Mouse (Mus musculus) erythroblast, embryonic 14.5 days (primary cell): ENCODE results near the gene Tmem212. TPM values are rescaled to one million over a fixed set of nuclear protein-coding genes. Genes with fewer than 3 reads are reported as not detected.

Experiments
- H3K27me3 ChIP-seq: 2 replicates; pipeline ENCODE4 v1.6.1; 2012; ENCODE audit warnings: inconsistent platforms; ENCODE audit not compliant: control insufficient read depth
- H3K36me3 ChIP-seq: 2 replicates; pipeline ENCODE4 v1.6.1; 2012; ENCODE audit warnings: mild to moderate bottlenecking, inconsistent platforms; ENCODE audit not compliant: control insufficient read depth
- H3K4me1 ChIP-seq: 2 replicates; pipeline ENCODE4 v1.6.1; 2012; ENCODE audit warnings: inconsistent platforms; ENCODE audit not compliant: control insufficient read depth
- H3K4me3 ChIP-seq: replicated peaks from 2 replicates; pipeline ENCODE3; 2012; ENCODE audit warnings: moderate library complexity, mild to moderate bottlenecking, inconsistent platforms
- H3K9me3 ChIP-seq: 2 replicates; pipeline ENCODE4 v1.6.1; 2012; ENCODE audit warnings: low read length, inconsistent platforms, mixed read lengths; ENCODE audit not compliant: control insufficient read depth
- GATA1 ChIP-seq: IDR thresholded peaks from 2 replicates; pipeline ENCODE4 v1.6.1; 2012; ENCODE audit warnings: low read length, inconsistent platforms, mixed read lengths
- TAL1 ChIP-seq: IDR thresholded peaks from 3 replicates; pipeline ENCODE4 v1.6.1; 2012; ENCODE audit warnings: low read length, inconsistent platforms, mixed read lengths
- polyA plus RNA-seq: library from polyadenylated mRNA; stranded (reverse); fragments of >175 nt; gene quantifications from 2 replicates; pipeline ENCODE4 v1.2.3, GENCODE M21; 2012

The Tmem212 gene
- polyA plus RNA-seq, 1 experiment, result not detected

GRCm38 (mm10) chr3:27901846-27902245, 5.7 kb upstream of the Tmem212 start:
- peaks cover 3% of the 10 kb centered on the region for H3K4me1 ChIP-seq
- H3K4me3 ChIP-seq, result no peak overlapping the region
- H3K9me3 ChIP-seq, result no peaks in the 10 kb centered on the region
- no peaks in the 10 kb centered on the region for H3K36me3 ChIP-seq
- TF ChIP-seq TAL1 (no peak), GATA1 (no peak)
- no peaks in the 10 kb centered on the region for H3K27me3 ChIP-seq

- Histone ChIP-seq H3K27me3 (no peaks in the 10 kb centered on the region), H3K4me3 (no peak overlapping the region), H3K9me3 (no peaks in the 10 kb centered on the region), H3K4me1 (no peaks in the 10 kb centered on the region), H3K36me3 (no peaks in the 10 kb centered on the region)
- TF ChIP-seq TAL1 (no peak), GATA1 (no peak)
Measured at GRCm38 (mm10) chr3:27899012-27899726, 3.0 kb upstream of the Tmem212 start.

GRCm38 (mm10) chr3:27898178-27898577, 2.0 kb upstream of the Tmem212 start:
- no peak for TF ChIP-seq GATA1
- no peak for TF ChIP-seq TAL1
- H3K36me3 ChIP-seq, result no peaks in the 10 kb centered on the region
- no peak overlapping the region for H3K4me3 ChIP-seq
- H3K27me3 ChIP-seq, result no peaks in the 10 kb centered on the region
- H3K4me1 ChIP-seq, result no peaks in the 10 kb centered on the region
- no peaks in the 10 kb centered on the region for H3K9me3 ChIP-seq

GRCm38 (mm10) chr3:27886578-27886977, 9.6 kb downstream of the Tmem212 start:
- H3K27me3 ChIP-seq, result no peaks in the 10 kb centered on the region
- TF ChIP-seq GATA1 (no peak), TAL1 (no peak)
- no peaks in the 10 kb centered on the region for H3K36me3 ChIP-seq
- no peaks in the 10 kb centered on the region for H3K9me3 ChIP-seq
- H3K4me1 ChIP-seq, result no peaks in the 10 kb centered on the region
- no peak overlapping the region for H3K4me3 ChIP-seq

GRCm38 (mm10) chr3:27885585-27885984, 10.6 kb downstream of the Tmem212 start:
- TF ChIP-seq GATA1 (no peak), TAL1 (no peak)

GRCm38 (mm10) chr3:27881897-27882835, 14.0 kb downstream of the Tmem212 start:
- Histone ChIP-seq H3K27me3 (no peaks in the 10 kb centered on the region), H3K36me3 (no peaks in the 10 kb centered on the region), H3K4me1 (no peaks in the 10 kb centered on the region), H3K4me3 (no peak overlapping the region), H3K9me3 (no peaks in the 10 kb centered on the region)
- TF ChIP-seq GATA1, result no peak
- no peak for TF ChIP-seq TAL1

More at GRCm38 (mm10) chr3:27885585-27885984, 10.6 kb downstream of the Tmem212 start:
- Histone ChIP-seq H3K4me3 (no peak overlapping the region), H3K4me1 (no peaks in the 10 kb centered on the region), H3K9me3 (no peaks in the 10 kb centered on the region), H3K36me3 (no peaks in the 10 kb centered on the region), H3K27me3 (no peaks in the 10 kb centered on the region)

GRCm38 (mm10) chr3:27878854-27879610, 17.1 kb downstream of the Tmem212 start:
- no peaks in the 10 kb centered on the region for H3K4me1 ChIP-seq
- no peak overlapping the region for H3K4me3 ChIP-seq
- H3K36me3 ChIP-seq, result no peaks in the 10 kb centered on the region
- TF ChIP-seq TAL1, result no peak
- no peaks in the 10 kb centered on the region for H3K27me3 ChIP-seq
- H3K9me3 ChIP-seq, result no peaks in the 10 kb centered on the region

GRCm38 (mm10) chr3:27873268-27874073, 22.7 kb downstream of the Tmem212 start:
- no peak overlapping the region for H3K4me3 ChIP-seq
- no peaks in the 10 kb centered on the region for H3K36me3 ChIP-seq
- no peak for TF ChIP-seq GATA1
- no peak for TF ChIP-seq TAL1
- H3K27me3 ChIP-seq, result no peaks in the 10 kb centered on the region
- H3K9me3 ChIP-seq, result no peaks in the 10 kb centered on the region
- no peaks in the 10 kb centered on the region for H3K4me1 ChIP-seq
